Mouse (Mus musculus): ENCODE measurements around the gene Fxn. TPM values are rescaled to one million over a fixed set of nuclear protein-coding genes. Genes with fewer than 3 reads are reported as not detected.
A peak's percentile ranks its signal among the peaks of the same experiment; 100 is the strongest.

Fxn gene
- polyA plus RNA-seq, 1 experiment = 29.2 TPM

DNA sequence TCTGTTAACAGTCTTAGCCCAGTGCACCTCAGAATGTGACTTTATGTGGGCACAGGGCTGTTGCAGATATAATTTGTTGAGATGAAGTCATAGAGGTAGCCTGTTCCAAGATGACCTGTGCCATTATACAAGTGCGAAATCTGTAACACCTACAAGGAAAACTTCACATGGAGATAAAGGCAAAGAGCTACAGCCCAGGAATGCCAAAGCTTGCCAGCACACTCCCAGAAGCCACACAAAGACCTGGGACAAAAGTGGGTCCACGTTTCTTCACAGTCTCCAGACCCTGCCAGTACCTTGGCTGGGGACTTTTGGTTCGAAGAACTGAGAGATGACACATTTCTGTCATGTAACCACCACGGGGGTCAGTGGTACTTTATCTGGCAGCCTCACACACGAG lies 31.6 kb upstream of the Fxn start:
- TF ChIP-seq CTCF (conservative IDR thresholded peaks at IDR 0.05; ENCODE audit: insufficient read depth, insufficient read length, low read depth, low read length) (no peak), POLR2A (IDR thresholded peaks at IDR 0.05; ENCODE audit: low read depth, low read length) (no peak)
- no peak overlapping the region for H3K4me3 ChIP-seq (ENCODE audit: insufficient read depth, low read depth, low read length)
- DNase-seq = no peak
- no peaks in the 10 kb centered on the region for H3K27me3 ChIP-seq (replicated peaks; ENCODE audit: control insufficient read depth, insufficient read depth, low read length)
- H3K27ac ChIP-seq (ENCODE audit: insufficient read depth, low read depth, low read length) = no peak overlapping the region
- no peaks in the 10 kb centered on the region for H3K36me3 ChIP-seq (ENCODE audit: control insufficient read depth, insufficient read depth, low read length)
- no peaks in the 10 kb centered on the region for H3K4me1 ChIP-seq (ENCODE audit: control insufficient read depth, insufficient read depth, low read length)
- 70% methylated on average over 5 of the region's 5 CpGs for WGBS

GRCm38 (mm10) chr19:24308305-24308705 lies 27.9 kb upstream of the Fxn start:
- no peaks in the 10 kb centered on the region for H3K4me1 ChIP-seq (ENCODE audit: control insufficient read depth, insufficient read depth, low read length)
- no peak overlapping the region for H3K4me3 ChIP-seq (ENCODE audit: insufficient read depth, low read depth, low read length)
- peak overlapping the region; percentile 30; the same call in 1 of the 2 replicates for H3K27ac ChIP-seq (ENCODE audit: insufficient read depth, low read depth, low read length)
- peak; percentile 22 for DNase-seq
- WGBS = 32% methylated on average over 5 of the region's 5 CpGs
- H3K36me3 ChIP-seq (ENCODE audit: control insufficient read depth, insufficient read depth, low read length) = no peaks in the 10 kb centered on the region
- TF ChIP-seq CTCF (conservative IDR thresholded peaks at IDR 0.05; ENCODE audit: insufficient read depth, insufficient read length, low read depth, low read length) = no peak
- TF ChIP-seq POLR2A (IDR thresholded peaks at IDR 0.05; ENCODE audit: low read depth, low read length) = no peak
- no peaks in the 10 kb centered on the region for H3K27me3 ChIP-seq (replicated peaks; ENCODE audit: control insufficient read depth, insufficient read depth, low read length)

DNA sequence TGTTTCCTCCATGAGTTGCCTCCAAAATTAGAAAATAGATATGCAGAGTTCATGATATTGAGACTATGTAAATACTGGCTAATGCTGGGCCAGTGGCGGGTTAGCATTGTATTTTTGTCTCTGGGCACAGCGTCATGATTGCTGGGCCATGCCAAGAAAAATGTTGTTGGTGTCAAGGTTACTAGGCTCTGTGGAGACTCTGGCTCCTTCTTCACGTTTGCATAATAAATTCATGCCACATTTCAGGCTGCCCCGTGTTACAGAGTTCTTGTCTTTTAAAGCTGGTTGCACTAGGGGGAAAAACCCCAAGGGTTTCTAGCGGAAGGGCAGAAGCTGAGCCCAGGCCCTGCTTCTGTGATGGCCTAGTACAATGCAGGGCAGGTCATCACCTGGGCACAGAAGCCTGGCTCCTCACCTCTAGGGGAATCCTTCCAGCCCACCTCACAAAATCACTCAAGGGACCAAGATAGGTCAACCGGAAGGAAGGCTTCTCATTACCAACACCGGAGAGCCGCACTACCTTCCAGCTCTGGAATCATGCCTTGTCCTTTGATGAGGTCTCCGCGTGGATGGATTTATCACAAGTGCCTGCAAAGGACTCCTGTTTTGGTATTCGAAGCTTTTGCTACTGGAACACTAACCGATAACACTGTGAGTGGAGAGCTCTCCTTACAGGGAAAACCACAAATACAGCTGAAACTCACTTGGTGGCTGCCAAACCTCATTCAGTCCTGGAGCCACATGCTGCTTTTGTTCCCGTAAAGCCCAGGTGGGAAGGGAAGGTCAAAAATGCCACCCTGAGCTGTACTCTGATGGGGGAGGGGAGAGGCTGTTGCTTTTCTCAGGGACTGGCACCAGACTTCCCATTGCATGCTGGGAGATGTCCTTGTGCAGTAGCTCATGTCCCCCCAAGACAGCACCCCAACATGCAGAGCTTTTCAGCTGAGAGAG lies 27.1 kb upstream of the Fxn start:
- Histone ChIP-seq H3K36me3 (ENCODE audit: control insufficient read depth, insufficient read depth, low read length) (no peaks in the 10 kb centered on the region), H3K4me1 (ENCODE audit: control insufficient read depth, insufficient read depth, low read length) (no peaks in the 10 kb centered on the region), H3K4me3 (ENCODE audit: insufficient read depth, low read depth, low read length) (no peak overlapping the region), H3K27ac (ENCODE audit: insufficient read depth, low read depth, low read length) (no peak overlapping the region), H3K27me3 (replicated peaks; ENCODE audit: control insufficient read depth, insufficient read depth, low read length) (no peaks in the 10 kb centered on the region)
- TF ChIP-seq CTCF (conservative IDR thresholded peaks at IDR 0.05; ENCODE audit: insufficient read depth, insufficient read length, low read depth, low read length) = no peak
- TF ChIP-seq POLR2A (IDR thresholded peaks at IDR 0.05; ENCODE audit: low read depth, low read length) = no peak
- 52% methylated on average over 13 of the region's 13 CpGs for WGBS
- DNase-seq = no peak

- H3K36me3 ChIP-seq (ENCODE audit: control insufficient read depth, insufficient read depth, low read length) = no peaks in the 10 kb centered on the region
- WGBS = 94% methylated on average over 5 of the region's 5 CpGs
- H3K27ac ChIP-seq (ENCODE audit: insufficient read depth, low read depth, low read length) = no peak overlapping the region
- no peaks in the 10 kb centered on the region for H3K4me1 ChIP-seq (ENCODE audit: control insufficient read depth, insufficient read depth, low read length)
- TF ChIP-seq CTCF (conservative IDR thresholded peaks at IDR 0.05; ENCODE audit: insufficient read depth, insufficient read length, low read depth, low read length) = 0 out of 2 replicates have a peak, but pooled peaks have one; percentile 9
- no peak for TF ChIP-seq POLR2A (IDR thresholded peaks at IDR 0.05; ENCODE audit: low read depth, low read length)
- H3K27me3 ChIP-seq (replicated peaks; ENCODE audit: control insufficient read depth, insufficient read depth, low read length) = no peaks in the 10 kb centered on the region
- no peak overlapping the region for H3K4me3 ChIP-seq (ENCODE audit: insufficient read depth, low read depth, low read length)
- DNase-seq = no peak
Observed at GRCm38 (mm10) chr19:24306351-24306750, 25.9 kb upstream of the Fxn start.

- TF ChIP-seq CTCF (conservative IDR thresholded peaks at IDR 0.05; ENCODE audit: insufficient read depth, insufficient read length, low read depth, low read length) (no peak), POLR2A (IDR thresholded peaks at IDR 0.05; ENCODE audit: low read depth, low read length) (no peak)
- H3K27me3 ChIP-seq (replicated peaks; ENCODE audit: control insufficient read depth, insufficient read depth, low read length) = no peaks in the 10 kb centered on the region
- H3K27ac ChIP-seq (ENCODE audit: insufficient read depth, low read depth, low read length) = no peak overlapping the region
- no peak overlapping the region for H3K4me3 ChIP-seq (ENCODE audit: insufficient read depth, low read depth, low read length)
- H3K4me1 ChIP-seq (ENCODE audit: control insufficient read depth, insufficient read depth, low read length) = no peaks in the 10 kb centered on the region
- DNase-seq = no peak
- WGBS = 69% methylated on average over 10 of the region's 10 CpGs
- H3K36me3 ChIP-seq (ENCODE audit: control insufficient read depth, insufficient read depth, low read length) = no peaks in the 10 kb centered on the region
Observed at GRCm38 (mm10) chr19:24302198-24302597, 21.8 kb upstream of the Fxn start.

DNA sequence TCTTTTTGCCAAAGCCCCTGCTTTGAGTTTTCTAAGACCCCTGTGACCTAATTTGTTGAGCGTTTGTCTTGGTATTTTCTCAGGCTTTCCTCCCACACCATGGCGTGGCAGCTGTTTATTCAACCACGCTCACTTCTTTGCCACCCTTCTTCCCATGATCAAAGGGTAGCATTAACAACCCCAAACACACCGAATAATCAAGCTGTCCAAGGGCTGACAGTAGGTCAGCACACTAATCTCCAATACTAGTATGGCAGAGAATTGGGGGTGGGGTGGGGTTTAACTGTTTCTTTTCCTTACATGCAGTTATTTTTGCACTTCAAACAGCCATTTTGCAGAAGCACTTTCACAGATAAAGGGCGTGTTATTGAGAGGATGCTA lies 21.4 kb upstream of the Fxn start:
- no peak for TF ChIP-seq CTCF (conservative IDR thresholded peaks at IDR 0.05; ENCODE audit: insufficient read depth, insufficient read length, low read depth, low read length)
- TF ChIP-seq POLR2A (IDR thresholded peaks at IDR 0.05; ENCODE audit: low read depth, low read length) = no peak
- 52% methylated on average over 5 of the region's 5 CpGs for WGBS
- no peak for DNase-seq
- Histone ChIP-seq H3K27me3 (replicated peaks; ENCODE audit: control insufficient read depth, insufficient read depth, low read length) (no peaks in the 10 kb centered on the region), H3K4me3 (ENCODE audit: insufficient read depth, low read depth, low read length) (no peak overlapping the region), H3K36me3 (ENCODE audit: control insufficient read depth, insufficient read depth, low read length) (no peaks in the 10 kb centered on the region), H3K27ac (ENCODE audit: insufficient read depth, low read depth, low read length) (no peak overlapping the region), H3K4me1 (ENCODE audit: control insufficient read depth, insufficient read depth, low read length) (no peaks in the 10 kb centered on the region)

DNA sequence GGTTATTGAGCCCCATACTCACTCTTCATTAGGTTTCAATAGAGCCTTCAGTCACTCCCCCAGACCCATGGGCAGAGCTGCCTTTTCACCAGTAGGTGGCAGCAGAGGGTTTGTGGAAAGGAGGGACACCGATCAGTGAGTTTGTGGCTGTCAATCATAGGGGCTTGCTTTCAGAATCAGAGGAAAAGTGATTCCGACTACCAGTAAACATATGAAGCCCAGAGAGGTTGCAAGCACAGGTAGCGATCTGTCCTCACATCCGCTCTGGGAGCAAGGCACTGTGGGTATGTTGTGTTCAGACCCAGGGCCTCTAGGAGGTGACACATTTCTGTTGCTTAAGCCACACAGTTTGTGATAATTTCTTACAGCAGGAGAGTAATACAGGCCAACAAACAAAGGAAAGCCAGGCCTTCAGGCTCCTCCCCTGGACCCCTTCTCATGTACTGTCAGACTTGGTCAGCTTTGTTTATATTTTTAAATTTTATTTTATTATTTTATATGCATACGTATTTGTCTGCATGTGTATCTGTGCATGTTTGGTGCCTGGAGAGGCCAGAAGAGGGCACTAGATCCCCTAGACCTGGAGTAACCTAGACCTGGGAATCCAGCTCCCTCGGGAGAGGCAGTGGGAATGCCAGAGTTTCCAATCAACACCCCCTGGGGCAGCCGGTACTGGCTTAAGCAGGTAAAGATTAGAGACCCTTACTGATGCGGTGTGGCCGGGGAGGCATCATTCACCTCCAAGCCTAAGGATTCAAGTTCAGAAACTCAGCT lies 20.8 kb upstream of the Fxn start:
- DNase-seq = peak; percentile 56
- WGBS = 10% methylated on average over 9 of the region's 9 CpGs
- TF ChIP-seq POLR2A (IDR thresholded peaks at IDR 0.05; ENCODE audit: low read depth, low read length) (no peak), CTCF (conservative IDR thresholded peaks at IDR 0.05; ENCODE audit: insufficient read depth, insufficient read length, low read depth, low read length) (peak; percentile 90)
- H3K36me3 ChIP-seq (ENCODE audit: control insufficient read depth, insufficient read depth, low read length) = no peaks in the 10 kb centered on the region
- H3K4me1 ChIP-seq (ENCODE audit: control insufficient read depth, insufficient read depth, low read length) = no peaks in the 10 kb centered on the region
- H3K4me3 ChIP-seq (ENCODE audit: insufficient read depth, low read depth, low read length) = peak overlapping the region; percentile 30; the same call in 1 of the 2 replicates
- no peak overlapping the region for H3K27ac ChIP-seq (ENCODE audit: insufficient read depth, low read depth, low read length)
- H3K27me3 ChIP-seq (replicated peaks; ENCODE audit: control insufficient read depth, insufficient read depth, low read length) = no peaks in the 10 kb centered on the region

All from kidney, adult 2 months (tissue).